Mouse (Mus musculus): ENCODE data around the gene Lims1.

DNA sequence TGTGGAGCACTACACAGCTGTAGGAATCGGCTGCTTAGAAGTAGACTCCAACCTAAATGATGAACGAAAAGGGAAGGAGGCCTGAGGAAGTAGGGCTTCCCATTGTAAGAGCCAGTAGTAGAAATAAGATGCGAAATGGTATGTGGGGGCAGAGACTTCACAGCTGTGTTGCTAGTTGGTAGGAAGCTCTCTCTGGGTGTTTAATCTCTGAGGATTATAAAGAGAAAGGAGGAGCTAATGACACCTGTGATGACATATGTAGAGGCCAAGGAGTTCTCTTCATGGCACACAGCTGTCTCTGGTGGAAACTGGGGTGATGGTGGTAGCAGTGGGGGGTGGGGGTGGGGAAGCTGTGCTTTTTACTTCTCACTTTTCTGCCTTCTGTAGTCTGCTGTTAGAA is 27.3 kb downstream of the Lims1 start:
- TF ChIP-seq GATA1 (IDR thresholded peaks at IDR 0.05; ENCODE audit: low read length) (no peak), TAL1 (IDR thresholded peaks at IDR 0.05; ENCODE audit: low read length) (no peak)
